Mouse (Mus musculus): ENCODE measurements around the gene Vmn1r38. TPM values are rescaled to one million over a fixed set of nuclear protein-coding genes. Genes with fewer than 3 reads are reported as not detected.

Vmn1r38 gene
- under 1 TPM in 1 of 2 experiments, not detected in 1; 0.06 TPM for polyA plus RNA-seq (2017; shearing (Covaris generic))

DNA sequence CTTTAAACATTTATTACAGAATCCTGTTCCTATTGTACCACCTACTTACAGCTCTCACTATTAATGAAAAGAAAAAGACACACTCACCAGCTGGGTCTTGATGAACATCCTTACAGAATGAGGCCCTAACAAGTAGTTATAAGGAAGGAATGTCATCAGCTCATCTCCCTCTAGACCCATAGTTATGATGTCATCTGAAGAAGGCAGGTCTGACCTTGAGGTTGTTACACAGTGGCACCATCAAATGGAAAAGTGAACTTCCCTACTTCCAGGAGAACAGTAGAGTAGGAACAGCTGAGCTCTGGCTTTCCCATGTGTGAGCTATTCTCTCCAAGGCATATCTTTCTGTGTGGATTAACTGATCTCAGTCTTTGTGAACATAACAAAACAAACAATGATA is at the start of gene Vmn1r38:
Gene Vmn1r38, minus strand, starts transcription at position 101 of the 400 bp plus-strand sequence.

GRCm38 (mm10) chr6:66810509-66810908 is 28.1 kb upstream of the Vmn1r38 start, which contains the start of gene Vmn1r39:
Vmn1r39 (minus strand) TSS chr6:66810609.

GRCm38 (mm10) chr6:66729082-66729481 is 53.3 kb downstream of the Vmn1r38 start, which contains the start of gene Vmn1r37:
Vmn1r37 (plus strand) TSS chr6:66729382.

Other genes with a start within 250 kb of the Vmn1r38 start
- gene Mad2l1, start 247.2 kb downstream of the Vmn1r38 start, polyA plus RNA-seq (2017; shearing (Covaris generic)) = 10 to 100 TPM; 17.5 to 20.6 TPM
- gene Vmn1r32, start 222.5 kb downstream of the Vmn1r38 start, polyA plus RNA-seq (2017; shearing (Covaris generic)) = not detected
- 1 to 10 TPM in 1 of 2 experiments, under 1 TPM in 1; 0.16 to 1.4 TPM for gene Vmn1r33, start 164.3 kb downstream of the Vmn1r38 start, polyA plus RNA-seq (2017; shearing (Covaris generic))
- gene Vmn1r34, start 138.7 kb downstream of the Vmn1r38 start, polyA plus RNA-seq (2017; shearing (Covaris generic)) = not detected
- not detected for gene Vmn1r35, start 96.7 kb downstream of the Vmn1r38 start, polyA plus RNA-seq (2017; shearing (Covaris generic))
- gene Vmn1r36, start 63.5 kb downstream of the Vmn1r38 start, polyA plus RNA-seq (2017; shearing (Covaris generic)) = not detected
- gene Vmn1r37, start 53.2 kb downstream of the Vmn1r38 start, polyA plus RNA-seq (2017; shearing (Covaris generic)) = 1 to 10 TPM in 1 of 2 experiments, not detected in 1; 1.2 TPM
- gene Vmn1r39, start 28.0 kb upstream of the Vmn1r38 start, polyA plus RNA-seq (2017; shearing (Covaris generic)) = not detected
- gene Gng12, start 113.8 kb upstream of the Vmn1r38 start, polyA plus RNA-seq (2017; shearing (Covaris generic)) = 10 to 100 TPM; 17.6 to 18.2 TPM